Mouse (Mus musculus) myocyte (in vitro differentiated cells): ENCODE measurements around the gene Trim11. TPM values are rescaled to one million over a fixed set of nuclear protein-coding genes. Genes with fewer than 3 reads are reported as not detected.

Experiments
- H3K27me3 ChIP-seq: one replicate; pipeline ENCODE4 v1.6.1; 2011; ENCODE audit not compliant: control insufficient read depth, insufficient read depth, insufficient read length
- H3K36me3 ChIP-seq: one replicate; pipeline ENCODE4 v1.6.1; 2011; ENCODE audit not compliant: control insufficient read depth, insufficient read depth
- H3K4me2 ChIP-seq: one replicate; pipeline ENCODE4 v1.6.1; 2011; ENCODE audit warnings: low read depth, control low read depth
- H3K4me3 ChIP-seq: one replicate; pipeline ENCODE4 v1.5.1; 2011; ENCODE audit warnings: mild to moderate bottlenecking, control low read depth, moderate library complexity
- H3K79me2 ChIP-seq: one replicate; pipeline ENCODE4 v1.6.1; 2011; ENCODE audit not compliant: control insufficient read depth, insufficient read depth
- H3ac ChIP-seq: one replicate; pipeline ENCODE4 v1.6.1; 2011; ENCODE audit not compliant: control insufficient read depth, insufficient read length
- CEBPB ChIP-seq: IDR thresholded peaks from 2 replicates; pipeline ENCODE4 v1.6.1; 2011; ENCODE audit warnings: mild to moderate bottlenecking, moderate library complexity; ENCODE audit not compliant: poor library complexity, insufficient read depth, severe bottlenecking
- E2F4 ChIP-seq: IDR thresholded peaks from one replicate; pipeline ENCODE4 v1.6.1; 2011; ENCODE audit warnings: mild to moderate bottlenecking, control low read depth, moderate library complexity; ENCODE audit not compliant: insufficient read depth
- MAX ChIP-seq: IDR thresholded peaks from one replicate; pipeline ENCODE4 v1.6.1; 2011; ENCODE audit warnings: low read depth, mild to moderate bottlenecking, control low read depth
- MYOD1 ChIP-seq, 3 experiments: IDR thresholded peaks; one replicate each; pipeline ENCODE4 v1.6.1; 2011; ENCODE audit warnings: control low read depth in 2 of 3, low read depth in 2 of 3, mild to moderate bottlenecking in 2 of 3, moderate library complexity in 1 of 3; ENCODE audit not compliant: insufficient read length in 2 of 3, control insufficient read depth in 1 of 3
- MYOG ChIP-seq, 3 experiments: IDR thresholded peaks; one replicate each; pipeline ENCODE4 v1.6.1; 2011; ENCODE audit warnings: control low read depth in 2 of 3, low read depth in 2 of 3, mild to moderate bottlenecking in 2 of 3; ENCODE audit not compliant: insufficient read length in 2 of 3, control insufficient read depth in 1 of 3, insufficient read depth in 1 of 3
- POLR2A ChIP-seq: IDR thresholded peaks from one replicate; pipeline ENCODE4 v1.6.1; 2011; ENCODE audit warnings: low read depth, mild to moderate bottlenecking, control low read depth, moderate library complexity; ENCODE audit not compliant: insufficient read length
- POLR2AphosphoS2 ChIP-seq: IDR thresholded peaks from one replicate; pipeline ENCODE4 v1.6.1; 2011; ENCODE audit warnings: low read depth, control low read depth; ENCODE audit not compliant: insufficient read length
- REST ChIP-seq: IDR thresholded peaks from one replicate; pipeline ENCODE4 v1.6.1; 2011; ENCODE audit warnings: mild to moderate bottlenecking, control low read depth, moderate library complexity; ENCODE audit not compliant: insufficient read depth, insufficient read length
- SRF ChIP-seq: IDR thresholded peaks from one replicate; pipeline ENCODE4 v1.6.1; 2011; ENCODE audit warnings: low read depth; ENCODE audit not compliant: control insufficient read depth, insufficient read length
- TCF12 ChIP-seq: IDR thresholded peaks from one replicate; pipeline ENCODE4 v1.6.1; 2011; ENCODE audit warnings: mild to moderate bottlenecking, control low read depth; ENCODE audit not compliant: poor library complexity, insufficient read depth, severe bottlenecking
- TCF3 ChIP-seq: IDR thresholded peaks from one replicate; pipeline ENCODE4 v1.6.1; 2011; ENCODE audit warnings: low read depth, control low read depth; ENCODE audit not compliant: insufficient read length
- USF1 ChIP-seq: IDR thresholded peaks from one replicate; pipeline ENCODE4 v1.6.1; 2011; ENCODE audit warnings: low read depth, mild to moderate bottlenecking, control low read depth, moderate library complexity
- polyA plus RNA-seq: library from polyadenylated mRNA; unstranded; fragments of >200 nt; fragmentation: generic; extraction: Trizol; gene quantifications from one replicate; pipeline ENCODE4 v1.2.1, GENCODE M21; 2012; ENCODE audit warnings: missing spikeins

Gene Trim11
- polyA plus RNA-seq, 1 experiment, result 19.3 TPM

GRCm38 (mm10) chr11:58999158-58999557 is 21.3 kb downstream of the Trim11 start:
- no peak overlapping the region for H3K4me2 ChIP-seq
- TF ChIP-seq MYOG (IDR thresholded peaks at IDR 0.05; ENCODE audit: control insufficient read depth in 1 of 3, insufficient read depth in 1 of 3, insufficient read length in 2 of 3, low read depth in 2 of 3) (no peak), REST (no peak), POLR2AphosphoS2 (no peak), CEBPB (no peak), TCF12 (no peak), MYOD1 (IDR thresholded peaks at IDR 0.05; ENCODE audit: control insufficient read depth in 1 of 3, insufficient read length in 2 of 3, low read depth in 2 of 3) (no peak), TCF3 (no peak), USF1 (no peak), SRF (no peak), MAX (no peak), E2F4 (no peak), POLR2A (no peak)
- no peaks in the 10 kb centered on the region for H3K36me3 ChIP-seq
- H3K27me3 ChIP-seq, result peaks cover 41% of the 10 kb centered on the region
- H3K79me2 ChIP-seq, result no peaks in the 10 kb centered on the region
- no peak overlapping the region for H3K4me3 ChIP-seq
- no peak overlapping the region for H3ac ChIP-seq

DNA sequence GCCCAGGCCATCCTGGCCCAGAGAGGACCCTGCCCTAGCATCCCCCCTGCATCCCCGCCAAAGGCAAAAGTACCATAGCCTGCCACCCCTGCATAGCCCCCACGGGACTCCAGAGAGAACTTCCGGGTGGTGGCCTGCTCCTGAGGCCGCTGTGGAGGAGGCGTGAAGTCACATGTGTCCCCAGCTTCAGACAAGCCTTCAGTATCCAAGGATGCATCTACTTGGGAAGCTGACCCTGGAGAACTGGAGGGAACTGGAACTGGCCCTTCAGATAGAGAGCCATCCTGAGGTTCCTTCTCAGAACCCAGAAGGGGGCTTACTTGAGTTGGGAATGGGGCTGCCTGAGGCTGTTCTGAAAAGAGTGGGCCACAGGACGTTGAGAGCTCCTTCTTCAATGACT is 21.9 kb downstream of the Trim11 start:
- TF ChIP-seq POLR2AphosphoS2, result no peak
- TF ChIP-seq CEBPB, result no peak
- no peak for TF ChIP-seq TCF3
- Histone ChIP-seq H3K79me2 (no peaks in the 10 kb centered on the region), H3K4me2 (no peak overlapping the region), H3K27me3 (peaks cover 41% of the 10 kb centered on the region), H3K36me3 (no peaks in the 10 kb centered on the region), H3ac (no peak overlapping the region), H3K4me3 (no peak overlapping the region)

DNA sequence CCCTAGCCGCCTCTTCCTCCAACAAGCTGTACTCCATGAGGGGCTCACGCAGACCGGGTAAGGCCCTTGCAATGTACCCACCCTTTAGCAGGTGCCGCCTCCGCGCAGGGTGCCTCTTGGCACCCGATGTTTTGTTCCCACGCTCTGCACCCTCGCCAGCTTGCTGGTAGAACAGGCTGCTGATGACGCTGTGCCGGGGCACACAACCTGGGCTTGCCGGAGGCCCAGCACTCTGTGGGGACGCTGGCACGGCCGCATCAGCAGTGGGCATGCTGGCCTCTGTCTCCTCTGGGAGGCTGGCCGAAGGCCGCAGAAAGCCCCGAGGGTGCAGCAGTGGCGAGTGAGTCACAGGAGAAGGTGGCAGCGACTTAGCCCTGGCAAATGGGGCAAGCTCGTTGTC is 22.7 kb downstream of the Trim11 start:
- Histone ChIP-seq H3K79me2 (no peaks in the 10 kb centered on the region), H3K4me2 (no peak overlapping the region), H3ac (no peak overlapping the region), H3K27me3 (peaks cover 33% of the 10 kb centered on the region), H3K36me3 (no peaks in the 10 kb centered on the region), H3K4me3 (no peak overlapping the region)
- no peak for TF ChIP-seq SRF
- no peak for TF ChIP-seq POLR2A
- TF ChIP-seq E2F4, result no peak
- TF ChIP-seq USF1, result no peak
- no peak for TF ChIP-seq TCF12
- no peak for TF ChIP-seq MYOD1 (IDR thresholded peaks at IDR 0.05; ENCODE audit: control insufficient read depth in 1 of 3, insufficient read length in 2 of 3, low read depth in 2 of 3)

GRCm38 (mm10) chr11:59002327-59003079 is 24.6 kb downstream of the Trim11 start:
- Histone ChIP-seq H3K79me2 (no peaks in the 10 kb centered on the region), H3K27me3 (peaks cover 31% of the 10 kb centered on the region), H3ac (no peak overlapping the region), H3K36me3 (no peaks in the 10 kb centered on the region), H3K4me2 (no peak overlapping the region), H3K4me3 (no peak overlapping the region)
- TF ChIP-seq CEBPB (no peak), TCF12 (no peak), MAX (no peak)

GRCm38 (mm10) chr11:59015052-59015451 is 37.2 kb downstream of the Trim11 start:
- no peaks in the 10 kb centered on the region for H3K36me3 ChIP-seq
- H3K27me3 ChIP-seq, result peaks cover 25% of the 10 kb centered on the region
- TF ChIP-seq TCF3 (no peak), MYOG (IDR thresholded peaks at IDR 0.05; ENCODE audit: control insufficient read depth in 1 of 3, insufficient read depth in 1 of 3, insufficient read length in 2 of 3, low read depth in 2 of 3) (no peak), SRF (no peak), POLR2AphosphoS2 (no peak), POLR2A (no peak), E2F4 (no peak), MAX (no peak), USF1 (no peak), CEBPB (no peak), REST (no peak)
- H3K4me2 ChIP-seq, result no peak overlapping the region
- H3K79me2 ChIP-seq, result no peaks in the 10 kb centered on the region
- H3K4me3 ChIP-seq, result no peak overlapping the region
- no peak overlapping the region for H3ac ChIP-seq
